Mouse (Mus musculus): ENCODE results near the gene Gm20075. TPM values are rescaled to one million over a fixed set of nuclear protein-coding genes. Genes with fewer than 3 reads are reported as not detected.
A peak's percentile ranks its signal among the peaks of the same experiment; 100 is the strongest.

The Gm20075 gene
- polyA plus RNA-seq, 1 experiment from 2014 or later: 30.1 TPM

GRCm38 (mm10) chr13:96040275-96041042 is 40.7 kb downstream of the Gm20075 start:
- H3K9me3 ChIP-seq: no peaks in the 10 kb centered on the region

GRCm38 (mm10) chr13:96039536-96039935 is 41.6 kb downstream of the Gm20075 start:
- H3K36me3 ChIP-seq: no peaks in the 10 kb centered on the region
- 82% methylated on average over 1 of the region's 1 CpGs for WGBS

More at GRCm38 (mm10) chr13:96040275-96041042, 40.7 kb downstream of the Gm20075 start:
- no peak overlapping the region for H3K4me2 ChIP-seq
- 80% methylated on average over 11 of the region's 11 CpGs for WGBS
- no peak overlapping the region for H3K4me3 ChIP-seq
- H3K27ac ChIP-seq: no peak overlapping the region
- no peak for ATAC-seq (ENCODE audit: low FRiP score)
- H3K4me1 ChIP-seq (replicated peaks): 0 out of 2 replicates have a peak, but pooled peaks cover 1% of the 10 kb centered on the region
- no peaks in the 10 kb centered on the region for H3K27me3 ChIP-seq
- no peak overlapping the region for H3K9ac ChIP-seq
- no peaks in the 10 kb centered on the region for H3K36me3 ChIP-seq

GRCm38 (mm10) chr13:96030368-96031223 is 50.6 kb downstream of the Gm20075 start:
- Histone ChIP-seq H3K4me2 (no peak overlapping the region), H3K9me3 (no peaks in the 10 kb centered on the region), H3K9ac (no peak overlapping the region), H3K36me3 (peaks cover 9% of the 10 kb centered on the region; the same call in 1 of the 2 replicates), H3K27me3 (no peaks in the 10 kb centered on the region), H3K4me3 (no peak overlapping the region), H3K27ac (no peak overlapping the region), H3K4me1 (replicated peaks) (no peaks in the 10 kb centered on the region)
- ATAC-seq (ENCODE audit: low FRiP score): peak; percentile 54; the same call in 1 of the 2 replicates
- 62% methylated on average over 19 of the region's 19 CpGs for WGBS

More at GRCm38 (mm10) chr13:96039536-96039935, 41.6 kb downstream of the Gm20075 start:
- H3K9ac ChIP-seq: no peak overlapping the region
- no peak for ATAC-seq (ENCODE audit: low FRiP score)
- no peaks in the 10 kb centered on the region for H3K27me3 ChIP-seq
- no peak overlapping the region for H3K27ac ChIP-seq
- no peaks in the 10 kb centered on the region for H3K9me3 ChIP-seq
- H3K4me3 ChIP-seq: no peak overlapping the region
- no peak overlapping the region for H3K4me2 ChIP-seq
- H3K4me1 ChIP-seq (replicated peaks): no peaks in the 10 kb centered on the region

Other genes with a start within 250 kb of the Gm20075 start
- 5.4 and 5.9 TPM in 2 replicates for gene Iqgap2, start 189.5 kb downstream of the Gm20075 start, polyA plus RNA-seq (2015; fragmentation: Nextera tagmentation; extraction: Ambion mirVana)
- 0.31 and 0.62 TPM in 2 replicates for gene Gm17190, start 678 bp upstream of the Gm20075 start, polyA plus RNA-seq (2015; fragmentation: Nextera tagmentation; extraction: Ambion mirVana)
- gene Sv2c, start 51.2 kb upstream of the Gm20075 start, polyA plus RNA-seq (2015; fragmentation: Nextera tagmentation; extraction: Ambion mirVana): 18.6 and 21.6 TPM in 2 replicates

Measured in hindbrain, embryonic 13.5 days (tissue).